Mouse (Mus musculus) lung, adult 2 months (tissue): ENCODE measurements around the gene Prf1.

Source experiments
- CTCF ChIP-seq: fragments of 200-500 bp; IDR thresholded peaks from 2 replicates; pipeline ENCODE4 v1.5.1; 2011; ENCODE audit warnings: mild to moderate bottlenecking, low read length, control low read depth; ENCODE audit not compliant: insufficient read depth
- POLR2A ChIP-seq: fragments of 200-500 bp; IDR thresholded peaks from 2 replicates; pipeline ENCODE4 v1.6.1; 2011; ENCODE audit warnings: low read depth, mild to moderate bottlenecking, control low read depth, low read length, borderline replicate concordance; ENCODE audit errors: extremely low read depth

DNA sequence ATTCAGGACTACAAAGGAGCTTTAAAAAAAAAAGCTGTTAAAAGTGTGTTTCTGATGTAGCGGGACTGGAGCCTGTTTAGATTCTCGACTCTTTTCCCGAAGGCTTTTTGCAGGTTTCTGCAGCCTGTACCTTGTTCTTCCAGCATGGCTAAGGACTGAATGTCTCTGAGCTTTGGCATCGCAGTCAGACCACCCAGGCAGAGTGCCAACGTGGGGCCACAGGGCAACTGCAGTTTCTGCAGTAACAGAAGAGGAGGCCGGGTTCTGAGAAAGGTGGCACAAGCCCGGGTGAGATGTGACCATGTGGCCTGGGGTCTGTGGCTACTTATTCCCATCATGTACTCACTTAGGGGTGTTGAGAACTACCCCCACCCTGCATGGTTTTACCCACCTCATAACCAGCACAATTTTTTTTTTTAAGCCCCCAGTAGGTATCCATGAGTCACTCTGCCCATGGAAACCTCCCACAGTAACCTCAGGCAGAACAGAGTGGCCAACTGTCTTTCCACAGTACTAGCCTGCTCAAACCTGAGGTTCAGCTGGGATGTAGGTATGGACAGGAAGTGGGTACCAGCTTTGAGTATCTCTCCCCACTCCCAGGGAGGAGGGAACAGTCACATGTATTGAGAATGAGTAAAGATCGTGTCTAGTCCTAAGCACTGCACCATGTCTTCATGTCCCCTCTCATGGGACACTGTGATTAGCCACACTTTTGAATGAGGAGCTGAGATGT lies 754 bp upstream of the Prf1 start:
- TF ChIP-seq CTCF: no peak
- TF ChIP-seq POLR2A: no peak
